Mouse (Mus musculus): ENCODE data around the gene Gm10153. TPM values are rescaled to one million over a fixed set of nuclear protein-coding genes. Genes with fewer than 3 reads are reported as not detected.
"Not testable (repeated sequence)": the region's sequence is repeated elsewhere in the genome, so short reads cannot be mapped to it uniquely, and the experiment has no call there.

The Gm10153 gene
- polyA plus RNA-seq, 1 experiment from 2014 or later: not detected

GRCm38 (mm10) chr7:142159366-142159765, 30.8 kb downstream of the Gm10153 start:
- ATAC-seq (ENCODE audit: insufficient read depth) (no peak), DNase-seq (no peak)
- H3K9me3 ChIP-seq (ENCODE audit: low read depth, low read length): no peaks in the 10 kb centered on the region
- H3K9ac ChIP-seq: no peak overlapping the region
- TF ChIP-seq CTCF (IDR thresholded peaks at IDR 0.05; ENCODE audit: low read depth): no peak
- no peaks in the 10 kb centered on the region for H3K27me3 ChIP-seq (ENCODE audit: insufficient read depth, low read length)
- no peak overlapping the region for H3K27ac ChIP-seq (ENCODE audit: low read depth)
- H3K4me3 ChIP-seq (ENCODE audit: low read depth, low read length): no peak overlapping the region
- H3K4me1 ChIP-seq (ENCODE audit: insufficient read depth): no peaks in the 10 kb centered on the region
- WGBS: 87% methylated on average over 3 of the region's 3 CpGs
- H3K4me2 ChIP-seq: no peak overlapping the region
- no peaks in the 10 kb centered on the region for H3K36me3 ChIP-seq (ENCODE audit: insufficient read depth)

GRCm38 (mm10) chr7:142157013-142157412, 33.2 kb downstream of the Gm10153 start, which contains the start of gene Gm29735:
Gene Gm29735 (minus strand): TSS chr7:142157113.
- DNase-seq; ATAC-seq (ENCODE audit: insufficient read depth); H3K9me3 ChIP-seq (ENCODE audit: low read depth, low read length): not testable (repeated sequence)

GRCm38 (mm10) chr7:142155308-142155707, 34.9 kb downstream of the Gm10153 start:
- ATAC-seq (ENCODE audit: insufficient read depth): no peak
- Histone ChIP-seq H3K9me3 (ENCODE audit: low read depth, low read length) (no peaks in the 10 kb centered on the region), H3K9ac (no peak overlapping the region), H3K27me3 (ENCODE audit: insufficient read depth, low read length) (no peaks in the 10 kb centered on the region), H3K27ac (ENCODE audit: low read depth) (no peak overlapping the region), H3K4me3 (ENCODE audit: low read depth, low read length) (no peak overlapping the region), H3K4me1 (ENCODE audit: insufficient read depth) (no peaks in the 10 kb centered on the region), H3K4me2 (no peak overlapping the region), H3K36me3 (ENCODE audit: insufficient read depth) (no peaks in the 10 kb centered on the region)
- DNase-seq: no peak
- TF ChIP-seq CTCF (IDR thresholded peaks at IDR 0.05; ENCODE audit: low read depth): no peak
- WGBS: 47% methylated on average over 1 of the region's 1 CpGs

More at GRCm38 (mm10) chr7:142157013-142157412, 33.2 kb downstream of the Gm10153 start, which contains the start of gene Gm29735:
- H3K36me3 ChIP-seq (ENCODE audit: insufficient read depth); H3K27ac ChIP-seq (ENCODE audit: low read depth); H3K4me1 ChIP-seq (ENCODE audit: insufficient read depth); H3K27me3 ChIP-seq (ENCODE audit: insufficient read depth, low read length); H3K4me3 ChIP-seq (ENCODE audit: low read depth, low read length); H3K9ac ChIP-seq; H3K4me2 ChIP-seq: not testable (repeated sequence)
- WGBS: 34% methylated on average over 2 of the region's 2 CpGs

- Histone ChIP-seq H3K4me3 (ENCODE audit: low read depth, low read length) (no peak overlapping the region), H3K4me1 (ENCODE audit: insufficient read depth) (no peaks in the 10 kb centered on the region), H3K36me3 (ENCODE audit: insufficient read depth) (no peaks in the 10 kb centered on the region), H3K27me3 (ENCODE audit: insufficient read depth, low read length) (no peaks in the 10 kb centered on the region), H3K9me3 (ENCODE audit: low read depth, low read length) (no peaks in the 10 kb centered on the region), H3K9ac (no peak overlapping the region), H3K4me2 (no peak overlapping the region), H3K27ac (ENCODE audit: low read depth) (no peak overlapping the region)
- WGBS: 81% methylated on average over 4 of the region's 4 CpGs
- no peak for DNase-seq
- ATAC-seq (ENCODE audit: insufficient read depth): no peak
- no peak for TF ChIP-seq CTCF (IDR thresholded peaks at IDR 0.05; ENCODE audit: low read depth)
Observed at GRCm38 (mm10) chr7:142152191-142152590, 38.0 kb downstream of the Gm10153 start.

- Histone ChIP-seq H3K4me2 (no peak overlapping the region), H3K4me3 (ENCODE audit: low read depth, low read length) (no peak overlapping the region), H3K27me3 (ENCODE audit: insufficient read depth, low read length) (no peaks in the 10 kb centered on the region), H3K27ac (ENCODE audit: low read depth) (no peak overlapping the region), H3K36me3 (ENCODE audit: insufficient read depth) (no peaks in the 10 kb centered on the region), H3K9ac (no peak overlapping the region), H3K9me3 (ENCODE audit: low read depth, low read length) (no peaks in the 10 kb centered on the region), H3K4me1 (ENCODE audit: insufficient read depth) (no peaks in the 10 kb centered on the region)
- no peak for TF ChIP-seq CTCF (IDR thresholded peaks at IDR 0.05; ENCODE audit: low read depth)
- ATAC-seq (ENCODE audit: insufficient read depth): no peak
- DNase-seq: no peak
Observed at GRCm38 (mm10) chr7:142148633-142149032, 41.6 kb downstream of the Gm10153 start.

GRCm38 (mm10) chr7:142146033-142146432, 44.2 kb downstream of the Gm10153 start:
- no peak overlapping the region for H3K4me2 ChIP-seq
- no peak overlapping the region for H3K9ac ChIP-seq
- TF ChIP-seq CTCF (IDR thresholded peaks at IDR 0.05; ENCODE audit: low read depth): peak; percentile 72
- ATAC-seq (ENCODE audit: insufficient read depth) (no peak), DNase-seq (peak; percentile 85)
- no peaks in the 10 kb centered on the region for H3K27me3 ChIP-seq (ENCODE audit: insufficient read depth, low read length)
- H3K9me3 ChIP-seq (ENCODE audit: low read depth, low read length): no peaks in the 10 kb centered on the region
- no peaks in the 10 kb centered on the region for H3K36me3 ChIP-seq (ENCODE audit: insufficient read depth)
- WGBS: 0% methylated on average over 1 of the region's 1 CpGs
- no peaks in the 10 kb centered on the region for H3K4me1 ChIP-seq (ENCODE audit: insufficient read depth)
- no peak overlapping the region for H3K4me3 ChIP-seq (ENCODE audit: low read depth, low read length)
- H3K27ac ChIP-seq (ENCODE audit: low read depth): no peak overlapping the region

GRCm38 (mm10) chr7:142145413-142145940, 44.7 kb downstream of the Gm10153 start:
- peak; percentile 40 for TF ChIP-seq CTCF (IDR thresholded peaks at IDR 0.05; ENCODE audit: low read depth)
- 34% methylated on average over 4 of the region's 4 CpGs for WGBS
- H3K9ac ChIP-seq: no peak overlapping the region
- H3K4me3 ChIP-seq (ENCODE audit: low read depth, low read length): no peak overlapping the region
- ATAC-seq (ENCODE audit: insufficient read depth): no peak
- DNase-seq: peak; percentile 14
- H3K36me3 ChIP-seq (ENCODE audit: insufficient read depth): no peaks in the 10 kb centered on the region
- no peaks in the 10 kb centered on the region for H3K9me3 ChIP-seq (ENCODE audit: low read depth, low read length)
- H3K4me2 ChIP-seq: no peak overlapping the region
- H3K27ac ChIP-seq (ENCODE audit: low read depth): no peak overlapping the region
- H3K4me1 ChIP-seq (ENCODE audit: insufficient read depth): no peaks in the 10 kb centered on the region
- no peaks in the 10 kb centered on the region for H3K27me3 ChIP-seq (ENCODE audit: insufficient read depth, low read length)

GRCm38 (mm10) chr7:142144507-142144906, 45.7 kb downstream of the Gm10153 start, which contains the start of gene Gm45337:
Gene Gm45337 (minus strand): TSS chr7:142144607.
- Histone ChIP-seq H3K9ac (no peak within 1 kb of the TSS), H3K4me2 (no peak within 1 kb of the TSS), H3K4me3 (ENCODE audit: low read depth, low read length) (no peak within 1 kb of the TSS), H3K9me3 (ENCODE audit: low read depth, low read length) (no peaks in the 10 kb centered on the region), H3K27me3 (ENCODE audit: insufficient read depth, low read length) (no peaks in the 10 kb centered on the region), H3K27ac (ENCODE audit: low read depth) (no peak within 1 kb of the TSS), H3K4me1 (ENCODE audit: insufficient read depth) (no peaks in the 10 kb centered on the region), H3K36me3 (ENCODE audit: insufficient read depth) (no peaks in the 10 kb centered on the region)
- TF ChIP-seq CTCF (IDR thresholded peaks at IDR 0.05; ENCODE audit: low read depth): no peak
- 44% methylated on average over 1 of the region's 1 CpGs for WGBS
- ATAC-seq (ENCODE audit: insufficient read depth) (no peak), DNase-seq (no peak)

- H3K27me3 ChIP-seq (ENCODE audit: insufficient read depth, low read length); H3K36me3 ChIP-seq (ENCODE audit: insufficient read depth); DNase-seq; H3K27ac ChIP-seq (ENCODE audit: low read depth); H3K4me2 ChIP-seq; H3K4me3 ChIP-seq (ENCODE audit: low read depth, low read length); ATAC-seq (ENCODE audit: insufficient read depth); H3K4me1 ChIP-seq (ENCODE audit: insufficient read depth); H3K9me3 ChIP-seq (ENCODE audit: low read depth, low read length); H3K9ac ChIP-seq: not testable (repeated sequence)
- 35% methylated on average over 1 of the region's 1 CpGs for WGBS
Observed at GRCm38 (mm10) chr7:142143506-142144010, 46.6 kb downstream of the Gm10153 start.

Data from lung, embryonic 14.5 days (tissue).